Mouse (Mus musculus): ENCODE measurements around the gene Nomo1. TPM values are rescaled to one million over a fixed set of nuclear protein-coding genes. Genes with fewer than 3 reads are reported as not detected.

The Nomo1 gene
- polyA plus RNA-seq, 1 experiment = 34.0 TPM

- WGBS = 70% methylated on average over 3 of the region's 3 CpGs
- no peak for TF ChIP-seq POLR2A (IDR thresholded peaks at IDR 0.05; ENCODE audit: borderline replicate concordance, extremely low read depth, low read depth, low read length)
- no peak for TF ChIP-seq CTCF (IDR thresholded peaks at IDR 0.05; ENCODE audit: insufficient read depth, low read length)
- Histone ChIP-seq H3K4me3 (replicated peaks; ENCODE audit: extremely low read depth, low read depth, low read length) (no peak overlapping the region), H3K4me1 (ENCODE audit: control insufficient read depth, insufficient read depth, low read length) (no peaks in the 10 kb centered on the region)
- no peak for DNase-seq
Measured at GRCm38 (mm10) chr7:46110079-46110478, 76.6 kb downstream of the Nomo1 start.

DNA sequence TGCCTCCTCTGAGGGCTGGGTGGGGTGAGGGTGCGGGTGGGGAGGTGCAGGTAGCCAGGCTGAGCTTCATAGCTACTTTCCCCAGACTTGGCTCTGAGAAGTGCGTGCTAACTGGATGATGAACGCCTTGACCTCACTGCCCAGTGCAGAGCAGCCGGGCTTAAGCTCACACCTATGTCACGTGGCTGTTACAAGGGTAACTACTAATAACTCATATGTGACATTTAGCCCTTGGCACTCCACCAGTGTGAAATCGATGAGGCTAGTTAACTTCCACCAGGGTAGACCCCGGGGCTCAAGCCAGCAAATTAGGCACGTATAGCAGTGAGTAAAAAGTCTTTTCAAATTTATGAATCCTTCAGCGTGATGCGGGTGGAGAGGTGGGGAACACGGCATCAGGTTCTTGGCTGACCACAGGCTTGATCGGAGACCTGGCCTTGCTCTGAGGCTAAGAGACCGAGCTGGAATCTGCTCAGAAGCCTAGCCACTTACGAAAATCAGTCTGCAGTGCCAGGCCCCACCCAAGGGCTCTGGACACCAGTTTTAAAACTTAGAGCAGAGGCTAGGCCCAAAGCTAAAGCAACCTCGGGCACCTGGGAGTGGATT, 77.8 kb downstream of the Nomo1 start:
- no peak for DNase-seq
- WGBS = 74% methylated on average over 15 of the region's 15 CpGs
- Histone ChIP-seq H3K4me1 (ENCODE audit: control insufficient read depth, insufficient read depth, low read length) (no peaks in the 10 kb centered on the region), H3K4me3 (replicated peaks; ENCODE audit: extremely low read depth, low read depth, low read length) (no peak overlapping the region)
- no peak for TF ChIP-seq CTCF (IDR thresholded peaks at IDR 0.05; ENCODE audit: insufficient read depth, low read length)
- TF ChIP-seq POLR2A (IDR thresholded peaks at IDR 0.05; ENCODE audit: borderline replicate concordance, extremely low read depth, low read depth, low read length) = no peak

DNA sequence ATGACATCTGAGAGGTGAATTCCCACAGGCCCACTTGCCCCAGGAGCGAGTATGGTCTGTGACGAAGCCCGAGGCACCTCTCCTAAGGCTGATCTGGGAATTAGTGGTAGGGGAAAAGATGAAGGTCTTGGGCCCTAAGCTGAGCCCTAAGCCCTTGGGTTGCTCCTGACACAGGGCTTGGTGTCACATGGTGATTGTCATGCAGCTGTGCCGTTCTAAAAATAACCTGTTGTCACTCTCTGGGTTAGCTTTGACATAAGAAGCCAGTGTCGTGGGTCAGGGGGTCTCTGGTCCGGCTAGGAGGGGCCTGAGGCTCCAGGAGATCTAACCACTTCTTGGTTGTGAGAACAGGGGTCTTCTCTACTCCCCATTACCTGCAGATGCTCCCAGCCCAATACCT, 78.4 kb downstream of the Nomo1 start:
- no peaks in the 10 kb centered on the region for H3K4me1 ChIP-seq (ENCODE audit: control insufficient read depth, insufficient read depth, low read length)
- TF ChIP-seq POLR2A (IDR thresholded peaks at IDR 0.05; ENCODE audit: borderline replicate concordance, extremely low read depth, low read depth, low read length) (no peak), CTCF (IDR thresholded peaks at IDR 0.05; ENCODE audit: insufficient read depth, low read length) (no peak)
- DNase-seq = no peak
- 66% methylated on average over 6 of the region's 6 CpGs for WGBS
- H3K4me3 ChIP-seq (replicated peaks; ENCODE audit: extremely low read depth, low read depth, low read length) = no peak overlapping the region

- WGBS = 57% methylated on average over 3 of the region's 3 CpGs
- Histone ChIP-seq H3K4me3 (replicated peaks; ENCODE audit: extremely low read depth, low read depth, low read length) (no peak overlapping the region), H3K4me1 (ENCODE audit: control insufficient read depth, insufficient read depth, low read length) (no peaks in the 10 kb centered on the region)
- TF ChIP-seq CTCF (IDR thresholded peaks at IDR 0.05; ENCODE audit: insufficient read depth, low read length) (no peak), POLR2A (IDR thresholded peaks at IDR 0.05; ENCODE audit: borderline replicate concordance, extremely low read depth, low read depth, low read length) (no peak)
- DNase-seq = no peak
Measured at GRCm38 (mm10) chr7:46113435-46113834, 79.9 kb downstream of the Nomo1 start.

- H3K4me1 ChIP-seq (ENCODE audit: control insufficient read depth, insufficient read depth, low read length) = no peaks in the 10 kb centered on the region
- no peak for DNase-seq
- 46% methylated on average over 10 of the region's 10 CpGs for WGBS
- no peak overlapping the region for H3K4me3 ChIP-seq (replicated peaks; ENCODE audit: extremely low read depth, low read depth, low read length)
- TF ChIP-seq POLR2A (IDR thresholded peaks at IDR 0.05; ENCODE audit: borderline replicate concordance, extremely low read depth, low read depth, low read length) = no peak
- TF ChIP-seq CTCF (IDR thresholded peaks at IDR 0.05; ENCODE audit: insufficient read depth, low read length) = no peak
Measured at GRCm38 (mm10) chr7:46116118-46116581, 82.7 kb downstream of the Nomo1 start.

- no peaks in the 10 kb centered on the region for H3K4me1 ChIP-seq (ENCODE audit: control insufficient read depth, insufficient read depth, low read length)
- WGBS = 93% methylated on average over 16 of the region's 16 CpGs
Measured at GRCm38 (mm10) chr7:46117035-46117434, 83.5 kb downstream of the Nomo1 start.

DNA sequence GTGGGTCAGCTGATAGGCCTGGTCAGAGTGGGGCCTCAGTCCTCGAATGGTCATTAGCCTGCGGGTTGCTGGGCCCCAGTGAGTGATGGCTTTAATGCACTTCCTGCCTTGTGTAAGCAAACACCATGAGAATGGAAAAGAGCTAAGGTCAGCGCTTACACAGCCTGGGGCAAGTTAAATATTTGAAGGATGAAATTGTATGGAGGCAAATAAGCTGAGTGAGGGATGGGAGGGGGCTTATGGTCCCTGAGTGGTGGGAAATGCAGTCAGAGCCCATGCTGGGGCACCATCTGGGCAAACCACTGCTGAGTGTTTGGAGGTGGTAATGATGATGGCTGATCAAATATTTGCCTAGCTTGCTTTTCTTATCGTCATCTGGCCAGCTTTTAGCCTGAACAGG, 89.5 kb downstream of the Nomo1 start:
- 14% methylated on average over 4 of the region's 4 CpGs for WGBS
- Histone ChIP-seq H3K4me3 (replicated peaks; ENCODE audit: extremely low read depth, low read depth, low read length) (no peak overlapping the region), H3K4me1 (ENCODE audit: control insufficient read depth, insufficient read depth, low read length) (no peaks in the 10 kb centered on the region)
- no peak for DNase-seq
- TF ChIP-seq POLR2A (IDR thresholded peaks at IDR 0.05; ENCODE audit: borderline replicate concordance, extremely low read depth, low read depth, low read length) (no peak), CTCF (IDR thresholded peaks at IDR 0.05; ENCODE audit: insufficient read depth, low read length) (no peak)

More at GRCm38 (mm10) chr7:46117035-46117434, 83.5 kb downstream of the Nomo1 start:
- TF ChIP-seq POLR2A (IDR thresholded peaks at IDR 0.05; ENCODE audit: borderline replicate concordance, extremely low read depth, low read depth, low read length) (no peak), CTCF (IDR thresholded peaks at IDR 0.05; ENCODE audit: insufficient read depth, low read length) (no peak)
- DNase-seq = no peak
- H3K4me3 ChIP-seq (replicated peaks; ENCODE audit: extremely low read depth, low read depth, low read length) = no peak overlapping the region

- 56% methylated on average over 6 of the region's 6 CpGs for WGBS
- H3K4me3 ChIP-seq (replicated peaks; ENCODE audit: extremely low read depth, low read depth, low read length) = no peak overlapping the region
- TF ChIP-seq POLR2A (IDR thresholded peaks at IDR 0.05; ENCODE audit: borderline replicate concordance, extremely low read depth, low read depth, low read length) (no peak), CTCF (IDR thresholded peaks at IDR 0.05; ENCODE audit: insufficient read depth, low read length) (no peak)
- H3K4me1 ChIP-seq (ENCODE audit: control insufficient read depth, insufficient read depth, low read length) = no peaks in the 10 kb centered on the region
- no peak for DNase-seq
Measured at GRCm38 (mm10) chr7:46124460-46124859, 91.0 kb downstream of the Nomo1 start.

DNA sequence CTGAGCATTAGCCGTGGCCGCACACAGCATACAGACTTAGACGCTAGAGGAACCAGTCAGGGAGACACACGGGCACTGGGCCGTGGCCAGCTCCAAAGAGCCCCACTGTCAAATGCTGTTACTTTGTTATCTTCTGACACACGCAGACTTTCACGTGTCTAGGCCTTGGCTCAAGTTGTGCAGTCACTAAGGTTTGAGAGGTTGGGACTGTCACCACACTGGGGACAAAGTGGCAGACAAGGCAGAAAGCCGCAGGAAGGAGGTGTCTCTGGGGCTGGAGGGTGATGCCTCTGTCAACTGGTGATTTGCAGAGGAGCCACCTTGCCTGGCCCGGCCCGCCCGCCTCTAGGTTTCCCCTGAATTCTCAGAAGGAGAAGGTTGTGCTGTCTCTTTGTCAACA, 91.8 kb downstream of the Nomo1 start:
- TF ChIP-seq POLR2A (IDR thresholded peaks at IDR 0.05; ENCODE audit: borderline replicate concordance, extremely low read depth, low read depth, low read length) (no peak), CTCF (IDR thresholded peaks at IDR 0.05; ENCODE audit: insufficient read depth, low read length) (no peak)
- H3K4me1 ChIP-seq (ENCODE audit: control insufficient read depth, insufficient read depth, low read length) = no peaks in the 10 kb centered on the region
- no peak overlapping the region for H3K4me3 ChIP-seq (replicated peaks; ENCODE audit: extremely low read depth, low read depth, low read length)
- WGBS = 81% methylated on average over 11 of the region's 11 CpGs
- DNase-seq = no peak

DNA sequence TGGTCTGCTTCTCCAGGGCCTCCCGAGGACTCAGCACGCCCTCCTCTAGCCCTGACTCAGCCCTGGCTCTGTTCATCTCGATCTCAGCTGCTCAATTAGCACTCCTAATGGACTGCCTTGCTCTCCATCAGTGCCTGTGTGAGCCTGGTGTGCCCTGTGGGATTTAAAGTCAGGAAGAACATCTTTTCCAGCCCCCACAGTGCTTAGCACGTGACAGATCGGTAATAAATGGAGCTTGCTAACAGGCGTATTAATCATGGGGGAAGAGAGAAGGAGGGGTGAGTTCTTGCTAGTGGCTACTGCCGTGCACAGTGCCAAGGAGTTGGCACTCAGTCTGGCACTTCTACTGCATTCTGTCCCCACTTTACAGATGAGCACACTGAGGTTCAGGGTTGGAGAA, 94.7 kb downstream of the Nomo1 start:
- TF ChIP-seq POLR2A (IDR thresholded peaks at IDR 0.05; ENCODE audit: borderline replicate concordance, extremely low read depth, low read depth, low read length) (no peak), CTCF (IDR thresholded peaks at IDR 0.05; ENCODE audit: insufficient read depth, low read length) (no peak)
- WGBS = 38% methylated on average over 7 of the region's 7 CpGs

More for the DNA sequence above, 94.7 kb downstream of the Nomo1 start:
- DNase-seq = no peak
- H3K4me1 ChIP-seq (ENCODE audit: control insufficient read depth, insufficient read depth, low read length) = no peaks in the 10 kb centered on the region
- H3K4me3 ChIP-seq (replicated peaks; ENCODE audit: extremely low read depth, low read depth, low read length) = no peak overlapping the region
